Mouse (Mus musculus) hindbrain, embryonic 15.5 days (tissue): ENCODE results near the gene Fstl3. TPM values are rescaled to one million over a fixed set of nuclear protein-coding genes. Genes with fewer than 3 reads are reported as not detected.
A peak's percentile ranks its signal among the peaks of the same experiment; 100 is the strongest.

Experiments used
- ATAC-seq: fragments of 200-750 bp; cut with Nextera tagmentation; 2 replicates; pipeline ENCODE4 v1.8.0; 2017; ENCODE audit warnings: low read depth, moderate number of reproducible peaks, moderate TSS enrichment; ENCODE audit not compliant: low FRiP score
- H3K27ac ChIP-seq: fragments of 300-500 bp; sonication (generic); replicated peaks from 2 replicates; pipeline ENCODE4 v1.5.1; 2015; ENCODE audit warnings: mild to moderate bottlenecking, inconsistent platforms
- H3K27me3 ChIP-seq: fragments of 300-500 bp; sonication (generic); 2 replicates; pipeline ENCODE4 v1.6.1; 2015; ENCODE audit warnings: control low read depth, inconsistent platforms
- H3K36me3 ChIP-seq: fragments of 300-500 bp; sonication (generic); 2 replicates; pipeline ENCODE4 v1.6.1; 2015; ENCODE audit warnings: control low read depth, inconsistent platforms
- H3K4me1 ChIP-seq: fragments of 300-500 bp; sonication (generic); replicated peaks from 2 replicates; pipeline ENCODE4 v1.6.1; 2015; ENCODE audit warnings: control low read depth, inconsistent platforms
- H3K4me2 ChIP-seq: fragments of 300-500 bp; sonication (generic); 2 replicates; pipeline ENCODE4 v1.6.1; 2015; ENCODE audit warnings: moderate library complexity, mild to moderate bottlenecking, inconsistent platforms
- H3K4me3 ChIP-seq: fragments of 300-500 bp; sonication (generic); 2 replicates; pipeline ENCODE4 v1.5.1; 2015; ENCODE audit warnings: mild to moderate bottlenecking, inconsistent platforms
- H3K9ac ChIP-seq: fragments of 300-500 bp; sonication (generic); 2 replicates; pipeline ENCODE4 v1.6.1; 2015; ENCODE audit warnings: inconsistent platforms
- H3K9me3 ChIP-seq: fragments of 300-500 bp; sonication (generic); 2 replicates; pipeline ENCODE4 v1.6.1; 2016; ENCODE audit warnings: control low read depth, inconsistent platforms
- WGBS: fragments of 180-500 bp; shearing (Covaris S2); methylation state at CpG from one replicate; pipeline ENCODE4 v1.1.7; 2015; 5-methylcytosine and 5-hydroxymethylcytosine counted together
- polyA plus RNA-seq: library from polyadenylated mRNA; unstranded; fragments of >200 nt; fragmentation: Nextera tagmentation; extraction: Ambion mirVana; gene quantifications from 2 replicates; pipeline ENCODE4 v1.2.1, GENCODE M21; 2015

Gene Fstl3
- polyA plus RNA-seq, 1 experiment from 2014 or later: 2.3 TPM

- Histone ChIP-seq H3K36me3 (peaks cover 21% of the 10 kb centered on the region), H3K4me3 (peak overlapping the region; percentile 70), H3K4me2 (peak overlapping the region; percentile 86), H3K9ac (peak overlapping the region; percentile 76), H3K27ac (no peak overlapping the region), H3K4me1 (peaks cover 39% of the 10 kb centered on the region), H3K27me3 (no peaks in the 10 kb centered on the region), H3K9me3 (no peaks in the 10 kb centered on the region)
- 67% methylated on average over 2 of the region's 2 CpGs for WGBS
- ATAC-seq: no peak
Measured at GRCm38 (mm10) chr10:79765228-79765745, 11.8 kb upstream of the Fstl3 start.

- WGBS: 12% methylated on average over 16 of the region's 16 CpGs
- Histone ChIP-seq H3K27me3 (no peaks in the 10 kb centered on the region), H3K4me1 (peaks cover 39% of the 10 kb centered on the region), H3K4me3 (peak overlapping the region; percentile 70), H3K36me3 (peaks cover 14% of the 10 kb centered on the region), H3K27ac (peak overlapping the region; percentile 87), H3K4me2 (peak overlapping the region; percentile 86), H3K9ac (peak overlapping the region; percentile 76), H3K9me3 (no peaks in the 10 kb centered on the region)
- no peak for ATAC-seq
Measured at GRCm38 (mm10) chr10:79766001-79766507, 11.0 kb upstream of the Fstl3 start.

- peak within 1 kb of the TSS; percentile 87 for H3K27ac ChIP-seq
- H3K4me2 ChIP-seq: peak within 1 kb of the TSS; percentile 86
- peaks cover 7% of the 10 kb centered on the region for H3K36me3 ChIP-seq
- under 1% methylated on average over 101 of the region's 101 CpGs for WGBS
- H3K27me3 ChIP-seq: no peaks in the 10 kb centered on the region
- H3K4me1 ChIP-seq: peaks cover 39% of the 10 kb centered on the region
- ATAC-seq: peak; percentile 90
- peak within 1 kb of the TSS; percentile 76 for H3K9ac ChIP-seq
- H3K9me3 ChIP-seq: no peaks in the 10 kb centered on the region
- H3K4me3 ChIP-seq: peak within 1 kb of the TSS; percentile 70
Measured at GRCm38 (mm10) chr10:79766508-79767325, 10.4 kb upstream of the Fstl3 start, which contains the start of gene Rnf126. Gene Rnf126, minus strand, starts transcription at chr10:79766952.

GRCm38 (mm10) chr10:79767372-79768244 is 9.5 kb upstream of the Fstl3 start:
- H3K27ac ChIP-seq: peak overlapping the region; percentile 87
- H3K4me1 ChIP-seq: peaks cover 39% of the 10 kb centered on the region
- H3K9me3 ChIP-seq: no peaks in the 10 kb centered on the region
- peak overlapping the region; percentile 70 for H3K4me3 ChIP-seq
- H3K9ac ChIP-seq: peak overlapping the region; percentile 76
- WGBS: 11% methylated on average over 39 of the region's 40 CpGs
- H3K4me2 ChIP-seq: peak overlapping the region; percentile 86
- no peaks in the 10 kb centered on the region for H3K36me3 ChIP-seq
- H3K27me3 ChIP-seq: no peaks in the 10 kb centered on the region
- peak; percentile 86 for ATAC-seq

- peaks cover 39% of the 10 kb centered on the region for H3K4me1 ChIP-seq
- peak overlapping the region; percentile 86 for H3K4me2 ChIP-seq
- H3K36me3 ChIP-seq: no peaks in the 10 kb centered on the region
- no peaks in the 10 kb centered on the region for H3K27me3 ChIP-seq
- H3K9ac ChIP-seq: no peak overlapping the region
- no peaks in the 10 kb centered on the region for H3K9me3 ChIP-seq
- no peak for ATAC-seq
- H3K27ac ChIP-seq: peak overlapping the region; percentile 87; the same call in 1 of the 2 replicates
- H3K4me3 ChIP-seq: 0 out of 2 replicates have a peak overlapping the region, but pooled peaks have one; percentile 70
- WGBS: 2% methylated on average over 5 of the region's 5 CpGs
Measured at GRCm38 (mm10) chr10:79768400-79768799, 8.7 kb upstream of the Fstl3 start.

GRCm38 (mm10) chr10:79769329-79769728 is 7.7 kb upstream of the Fstl3 start:
- no peaks in the 10 kb centered on the region for H3K36me3 ChIP-seq
- no peak overlapping the region for H3K27ac ChIP-seq
- 25% methylated on average over 4 of the region's 4 CpGs for WGBS
- H3K27me3 ChIP-seq: no peaks in the 10 kb centered on the region
- H3K4me2 ChIP-seq: no peak overlapping the region
- peaks cover 35% of the 10 kb centered on the region for H3K4me1 ChIP-seq
- H3K9me3 ChIP-seq: no peaks in the 10 kb centered on the region
- no peak for ATAC-seq
- no peak overlapping the region for H3K4me3 ChIP-seq
- no peak overlapping the region for H3K9ac ChIP-seq

- H3K9me3 ChIP-seq: no peaks in the 10 kb centered on the region
- no peak for ATAC-seq
- no peak overlapping the region for H3K4me2 ChIP-seq
- H3K4me1 ChIP-seq: peaks cover 19% of the 10 kb centered on the region
- H3K9ac ChIP-seq: no peak overlapping the region
- WGBS: 94% methylated on average over 3 of the region's 3 CpGs
- no peaks in the 10 kb centered on the region for H3K36me3 ChIP-seq
- no peak overlapping the region for H3K27ac ChIP-seq
- no peak overlapping the region for H3K4me3 ChIP-seq
- H3K27me3 ChIP-seq: peaks cover 8% of the 10 kb centered on the region; the same call in 1 of the 2 replicates
Measured at GRCm38 (mm10) chr10:79772320-79772719, 4.8 kb upstream of the Fstl3 start.

- Histone ChIP-seq H3K36me3 (no peaks in the 10 kb centered on the region), H3K27me3 (peaks cover 12% of the 10 kb centered on the region), H3K9me3 (no peaks in the 10 kb centered on the region), H3K9ac (no peak overlapping the region), H3K4me1 (peaks cover 16% of the 10 kb centered on the region), H3K4me2 (no peak overlapping the region), H3K4me3 (no peak overlapping the region), H3K27ac (no peak overlapping the region)
- 89% methylated on average over 2 of the region's 2 CpGs for WGBS
- ATAC-seq: no peak
Measured at GRCm38 (mm10) chr10:79773208-79773607, 3.9 kb upstream of the Fstl3 start.

GRCm38 (mm10) chr10:79774486-79775279 is 2.4 kb upstream of the Fstl3 start:
- H3K27me3 ChIP-seq: peaks cover 19% of the 10 kb centered on the region
- WGBS: 68% methylated on average over 5 of the region's 5 CpGs
- H3K4me1 ChIP-seq: peaks cover 14% of the 10 kb centered on the region
- H3K9ac ChIP-seq: no peak overlapping the region
- no peak overlapping the region for H3K27ac ChIP-seq
- H3K9me3 ChIP-seq: no peaks in the 10 kb centered on the region
- H3K4me2 ChIP-seq: no peak overlapping the region
- no peaks in the 10 kb centered on the region for H3K36me3 ChIP-seq
- no peak for ATAC-seq
- H3K4me3 ChIP-seq: no peak overlapping the region

- 4% methylated on average over 15 of the region's 15 CpGs for WGBS
- H3K4me1 ChIP-seq: peaks cover 28% of the 10 kb centered on the region
- no peak overlapping the region for H3K27ac ChIP-seq
- no peaks in the 10 kb centered on the region for H3K9me3 ChIP-seq
- H3K36me3 ChIP-seq: no peaks in the 10 kb centered on the region
- H3K4me2 ChIP-seq: no peak overlapping the region
- no peak for ATAC-seq
- H3K4me3 ChIP-seq: no peak overlapping the region
- peaks cover 28% of the 10 kb centered on the region for H3K27me3 ChIP-seq
- H3K9ac ChIP-seq: no peak overlapping the region
Measured at GRCm38 (mm10) chr10:79778006-79778405, 934 bp downstream of the Fstl3 start.

- no peak overlapping the region for H3K27ac ChIP-seq
- no peaks in the 10 kb centered on the region for H3K9me3 ChIP-seq
- no peak overlapping the region for H3K4me3 ChIP-seq
- H3K36me3 ChIP-seq: no peaks in the 10 kb centered on the region
- ATAC-seq: no peak
- H3K27me3 ChIP-seq: peaks cover 30% of the 10 kb centered on the region
- H3K4me1 ChIP-seq: peaks cover 28% of the 10 kb centered on the region
- no peak overlapping the region for H3K9ac ChIP-seq
- no peak overlapping the region for H3K4me2 ChIP-seq
- WGBS: 17% methylated on average over 2 of the region's 2 CpGs
Measured at GRCm38 (mm10) chr10:79779193-79779592, 2.1 kb downstream of the Fstl3 start.
